Mouse (Mus musculus) C2C12 (cell line): ENCODE measurements around the gene Ppp1r26.

Experiments used
- CEBPB ChIP-seq: IDR thresholded peaks from one replicate; pipeline ENCODE4 v1.6.1; 2011; ENCODE audit warnings: low read depth, mild to moderate bottlenecking, control low read depth, moderate library complexity
- CTCF ChIP-seq: IDR thresholded peaks from one replicate; pipeline ENCODE4 v1.5.1; 2011; ENCODE audit not compliant: control insufficient read depth, insufficient read depth, insufficient read length
- MAX ChIP-seq: IDR thresholded peaks from one replicate; pipeline ENCODE4 v1.6.1; 2011; ENCODE audit warnings: mild to moderate bottlenecking, control low read depth
- MYOD1 ChIP-seq: IDR thresholded peaks from one replicate; pipeline ENCODE4 v1.6.1; 2011; ENCODE audit warnings: low read depth; ENCODE audit not compliant: control insufficient read depth, insufficient read length
- MYOG ChIP-seq: IDR thresholded peaks from one replicate; pipeline ENCODE4 v1.6.1; 2011; ENCODE audit not compliant: control insufficient read depth, insufficient read length; ENCODE audit errors: extremely low read depth
- USF1 ChIP-seq: IDR thresholded peaks from one replicate; pipeline ENCODE4 v1.6.1; 2011; ENCODE audit warnings: low read depth, mild to moderate bottlenecking, control low read depth, moderate library complexity

- no peak for TF ChIP-seq CTCF
- no peak for TF ChIP-seq MYOD1
- TF ChIP-seq CEBPB, result no peak
- no peak for TF ChIP-seq USF1
- TF ChIP-seq MAX, result no peak
- no peak for TF ChIP-seq MYOG
Measured at GRCm38 (mm10) chr2:28440842-28441241, 5.8 kb upstream of the Ppp1r26 start.
